Mouse (Mus musculus) bone marrow, adult 2 months (tissue): ENCODE measurements at regions not wholly inside any gene's neighbourhood (a gene's known extent, or its start where the extent isn't known, plus 50 kb on each side); places are given as distances from the start of the nearest gene placed in this dataset.

Experiments
- CTCF ChIP-seq: fragments of 200-500 bp; IDR thresholded peaks from 2 replicates; pipeline ENCODE4 v1.5.1; 2011; ENCODE audit warnings: low read length, control low read depth; ENCODE audit not compliant: control insufficient read depth, insufficient read depth
- POLR2A ChIP-seq: fragments of 200-500 bp; IDR thresholded peaks from 2 replicates; pipeline ENCODE4 v1.6.1; 2011; ENCODE audit warnings: low read depth, mild to moderate bottlenecking, control low read depth, low read length, borderline replicate concordance; ENCODE audit not compliant: control insufficient read depth

GRCm38 (mm10) chr7:68412786-68413185 lies 139.1 kb downstream of the Fam169b start:
- TF ChIP-seq CTCF (no peak), POLR2A (no peak)
